Mouse (Mus musculus) hindbrain, embryonic 15.5 days (tissue): ENCODE data around the gene Ccnk. TPM values are rescaled to one million over a fixed set of nuclear protein-coding genes. Genes with fewer than 3 reads are reported as not detected.
A peak's percentile ranks its signal among the peaks of the same experiment; 100 is the strongest.

Experiments
- ATAC-seq: fragments of 200-750 bp; cut with Nextera tagmentation; 2 replicates; pipeline ENCODE4 v1.8.0; 2017; ENCODE audit warnings: low read depth, moderate number of reproducible peaks, moderate TSS enrichment; ENCODE audit not compliant: low FRiP score
- H3K27ac ChIP-seq: fragments of 300-500 bp; sonication (generic); replicated peaks from 2 replicates; pipeline ENCODE4 v1.5.1; 2015; ENCODE audit warnings: mild to moderate bottlenecking, inconsistent platforms
- H3K27me3 ChIP-seq: fragments of 300-500 bp; sonication (generic); 2 replicates; pipeline ENCODE4 v1.6.1; 2015; ENCODE audit warnings: control low read depth, inconsistent platforms
- H3K36me3 ChIP-seq: fragments of 300-500 bp; sonication (generic); 2 replicates; pipeline ENCODE4 v1.6.1; 2015; ENCODE audit warnings: control low read depth, inconsistent platforms
- H3K4me1 ChIP-seq: fragments of 300-500 bp; sonication (generic); replicated peaks from 2 replicates; pipeline ENCODE4 v1.6.1; 2015; ENCODE audit warnings: control low read depth, inconsistent platforms
- H3K4me2 ChIP-seq: fragments of 300-500 bp; sonication (generic); 2 replicates; pipeline ENCODE4 v1.6.1; 2015; ENCODE audit warnings: moderate library complexity, mild to moderate bottlenecking, inconsistent platforms
- H3K4me3 ChIP-seq: fragments of 300-500 bp; sonication (generic); 2 replicates; pipeline ENCODE4 v1.5.1; 2015; ENCODE audit warnings: mild to moderate bottlenecking, inconsistent platforms
- H3K9ac ChIP-seq: fragments of 300-500 bp; sonication (generic); 2 replicates; pipeline ENCODE4 v1.6.1; 2015; ENCODE audit warnings: inconsistent platforms
- H3K9me3 ChIP-seq: fragments of 300-500 bp; sonication (generic); 2 replicates; pipeline ENCODE4 v1.6.1; 2016; ENCODE audit warnings: control low read depth, inconsistent platforms
- WGBS: fragments of 180-500 bp; shearing (Covaris S2); methylation state at CpG from one replicate; pipeline ENCODE4 v1.1.7; 2015; 5-methylcytosine and 5-hydroxymethylcytosine counted together
- polyA plus RNA-seq: library from polyadenylated mRNA; unstranded; fragments of >200 nt; fragmentation: Nextera tagmentation; extraction: Ambion mirVana; gene quantifications from 2 replicates; pipeline ENCODE4 v1.2.1, GENCODE M21; 2015

The Ccnk gene
- polyA plus RNA-seq, 1 experiment from 2014 or later = 2.8 TPM

DNA sequence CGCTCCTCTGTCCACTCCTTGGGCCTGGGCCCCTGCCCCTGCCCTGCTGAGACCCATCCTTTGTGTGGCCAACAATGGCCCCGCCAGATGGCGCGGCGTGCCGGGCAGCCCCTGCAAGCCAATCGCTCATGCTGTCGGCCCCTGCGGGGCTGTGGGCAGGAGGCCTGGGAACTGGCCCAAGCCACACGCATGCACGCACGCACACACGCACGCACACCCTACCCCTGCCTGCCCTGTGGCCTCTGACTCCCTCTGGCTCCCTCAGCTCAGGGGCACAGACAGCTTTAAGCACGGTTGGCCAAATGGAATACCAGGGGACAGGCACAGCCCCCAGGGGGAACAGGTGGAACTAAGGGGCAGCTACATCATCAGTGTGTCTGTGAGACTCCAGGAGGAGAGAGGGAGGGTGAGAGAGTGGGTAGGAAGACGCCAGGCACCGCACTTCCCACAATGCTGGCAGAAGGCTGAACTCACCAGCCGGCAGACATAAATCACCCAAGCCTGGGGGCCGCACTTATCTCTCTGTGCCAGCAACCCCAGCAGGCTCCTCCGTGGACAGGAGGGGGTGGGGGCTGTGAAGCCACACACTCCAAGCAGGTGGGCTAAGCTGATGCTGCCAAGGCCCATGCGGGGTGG, 61.7 kb downstream of the Ccnk start:
- whole genome bisulfite sequencing = 13% methylated on average over 21 of the region's 21 CpGs
- H3K36me3 ChIP-seq = no peaks in the 10 kb centered on the region
- no peak overlapping the region for H3K9ac ChIP-seq
- H3K9me3 ChIP-seq = no peaks in the 10 kb centered on the region
- peak overlapping the region; percentile 13 for H3K4me2 ChIP-seq
- no peaks in the 10 kb centered on the region for H3K27me3 ChIP-seq
- H3K4me1 ChIP-seq = peaks cover 97% of the 10 kb centered on the region
- ATAC-seq = peak; percentile 61
- peak overlapping the region; percentile 72 for H3K27ac ChIP-seq
- H3K4me3 ChIP-seq = no peak overlapping the region

DNA sequence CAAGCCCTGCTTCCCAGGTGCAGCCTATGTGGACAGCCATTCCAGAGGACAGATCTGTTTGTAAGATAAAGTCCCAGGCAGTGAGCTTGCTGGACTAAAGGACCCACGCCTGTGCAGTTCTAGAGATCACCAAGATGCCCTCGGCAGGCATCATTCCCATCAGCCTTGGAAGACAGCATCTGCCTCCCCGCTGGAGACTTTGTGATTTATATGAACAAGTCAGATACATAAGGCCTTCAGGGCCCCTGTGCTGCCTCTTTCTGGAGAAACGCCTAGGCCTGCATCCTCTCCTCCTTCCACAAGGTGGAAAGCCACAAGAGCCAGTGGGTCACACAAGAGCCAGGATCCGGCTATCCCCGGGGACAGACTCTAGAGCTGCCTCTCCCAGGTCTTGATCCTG, 62.2 kb downstream of the Ccnk start:
- Histone ChIP-seq H3K27ac (peak overlapping the region; percentile 72), H3K9ac (no peak overlapping the region), H3K27me3 (no peaks in the 10 kb centered on the region), H3K9me3 (no peaks in the 10 kb centered on the region), H3K36me3 (no peaks in the 10 kb centered on the region), H3K4me2 (no peak overlapping the region), H3K4me3 (no peak overlapping the region), H3K4me1 (peaks cover 92% of the 10 kb centered on the region)
- peak; percentile 1; the same call in 1 of the 2 replicates for ATAC-seq
- WGBS = 27% methylated on average over 6 of the region's 6 CpGs

DNA sequence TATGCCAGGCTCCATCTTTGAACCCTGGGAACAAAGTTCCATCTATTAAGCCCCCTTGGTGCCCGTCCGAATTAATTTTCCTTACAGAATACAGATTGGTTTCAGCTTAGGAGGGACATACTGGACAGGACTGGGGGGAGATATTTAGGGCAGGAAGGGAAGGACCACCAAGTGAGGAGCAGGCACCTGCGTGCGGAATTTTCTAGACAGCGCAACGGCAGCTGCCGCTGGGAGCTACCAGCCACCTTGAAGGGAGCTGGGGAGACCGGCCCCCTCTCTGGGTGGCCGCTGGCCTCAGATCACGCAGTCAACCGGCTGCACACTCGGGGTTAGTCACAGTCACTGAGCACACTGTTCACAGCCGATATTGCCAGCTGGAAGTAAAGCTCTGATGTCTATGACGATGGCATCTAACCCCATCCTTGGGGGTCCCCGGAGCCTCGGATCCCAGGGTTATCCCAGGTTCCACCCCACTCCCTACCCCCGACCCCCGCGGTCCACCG, 62.9 kb downstream of the Ccnk start:
- Histone ChIP-seq H3K27ac (peak overlapping the region; percentile 72), H3K4me2 (no peak overlapping the region), H3K4me3 (no peak overlapping the region), H3K27me3 (no peaks in the 10 kb centered on the region), H3K36me3 (no peaks in the 10 kb centered on the region), H3K4me1 (peaks cover 89% of the 10 kb centered on the region), H3K9ac (no peak overlapping the region), H3K9me3 (no peaks in the 10 kb centered on the region)
- no peak for ATAC-seq
- WGBS = 28% methylated on average over 20 of the region's 20 CpGs

DNA sequence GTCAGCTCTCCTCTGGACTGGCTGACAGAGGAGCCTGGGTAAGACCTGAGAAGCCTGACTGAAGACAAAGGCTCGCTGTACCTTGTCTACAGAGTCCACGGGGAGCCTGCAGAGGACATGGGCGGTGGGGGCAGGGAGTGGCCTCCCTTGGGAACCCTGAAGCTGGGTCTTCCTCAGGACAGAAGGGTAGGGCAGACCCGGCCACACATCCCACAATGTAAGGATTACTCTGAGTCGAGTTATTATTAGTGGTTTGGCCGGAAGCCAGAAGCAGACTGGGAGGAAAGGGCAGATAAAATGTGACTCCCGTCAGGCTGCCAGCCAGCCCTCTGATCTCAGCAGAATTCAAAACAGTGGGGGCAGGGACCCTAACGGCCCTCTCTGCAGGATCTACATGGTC, 65.4 kb downstream of the Ccnk start:
- Histone ChIP-seq H3K27me3 (no peaks in the 10 kb centered on the region), H3K36me3 (no peaks in the 10 kb centered on the region), H3K4me2 (no peak overlapping the region), H3K9ac (no peak overlapping the region), H3K4me1 (peaks cover 79% of the 10 kb centered on the region), H3K4me3 (no peak overlapping the region), H3K27ac (peak overlapping the region; percentile 66), H3K9me3 (no peaks in the 10 kb centered on the region)
- 2% methylated on average over 8 of the region's 8 CpGs for WGBS
- ATAC-seq = no peak

DNA sequence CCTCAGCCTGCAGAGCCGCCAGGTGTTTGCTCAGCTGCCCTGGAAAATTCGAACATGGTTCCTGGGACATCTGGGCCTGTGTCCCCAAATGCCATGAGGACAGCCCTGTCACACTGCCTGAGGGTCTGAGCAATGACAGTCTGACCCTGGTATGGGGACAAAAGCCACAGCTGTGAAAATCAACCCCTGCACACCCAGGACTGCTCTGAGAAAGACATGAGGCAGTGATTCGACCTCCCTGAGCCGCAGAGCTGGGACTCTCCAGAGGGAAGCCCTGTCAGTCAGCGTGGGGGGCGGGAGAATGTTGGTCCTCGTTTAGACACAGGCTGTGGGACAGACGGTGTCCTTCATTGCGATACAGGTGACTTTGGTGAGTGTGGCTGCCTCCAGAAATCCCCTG, 66.2 kb downstream of the Ccnk start:
- Histone ChIP-seq H3K4me3 (no peak overlapping the region), H3K4me1 (peaks cover 78% of the 10 kb centered on the region), H3K36me3 (no peaks in the 10 kb centered on the region), H3K9ac (no peak overlapping the region; the same call in 1 of the 2 replicates), H3K27ac (no peak overlapping the region), H3K4me2 (no peak overlapping the region), H3K27me3 (no peaks in the 10 kb centered on the region), H3K9me3 (no peaks in the 10 kb centered on the region)
- WGBS = 35% methylated on average over 9 of the region's 9 CpGs
- no peak for ATAC-seq

DNA sequence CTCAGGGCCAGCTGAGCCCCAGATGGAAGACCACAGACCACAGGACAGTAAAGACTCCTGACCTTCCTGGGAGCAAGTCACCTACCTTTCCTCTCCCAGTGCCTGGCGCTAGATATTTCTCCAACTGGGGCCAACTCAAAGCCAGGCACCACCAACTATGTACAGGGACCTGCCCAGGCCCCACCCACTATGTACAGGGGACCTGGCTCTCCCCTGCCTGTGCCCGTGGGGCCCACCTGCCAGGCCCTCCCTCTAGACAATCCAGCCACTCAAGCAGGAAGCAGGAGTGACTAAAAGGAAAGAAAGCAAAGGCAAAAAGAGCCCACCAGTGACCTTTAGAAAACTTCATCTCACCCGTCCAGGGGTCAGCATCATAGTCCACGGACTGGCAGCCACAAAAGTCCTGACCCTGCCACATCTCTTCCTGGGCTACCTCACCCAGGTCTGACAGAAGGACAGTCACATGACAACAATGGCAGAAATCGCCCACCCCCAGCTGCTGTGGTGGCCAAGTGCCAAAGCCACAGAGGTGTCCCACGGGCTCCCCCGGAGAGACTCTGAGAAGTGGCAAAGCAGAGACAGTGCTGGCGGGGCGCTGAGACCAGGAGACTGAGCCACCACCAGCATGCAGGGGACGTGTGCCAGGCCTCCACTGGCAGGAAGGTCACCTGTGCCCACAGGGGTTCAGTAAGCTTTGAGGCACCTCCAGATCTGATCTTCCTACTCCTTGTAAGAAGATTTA, 67.6 kb downstream of the Ccnk start:
- ATAC-seq = no peak
- Histone ChIP-seq H3K27me3 (no peaks in the 10 kb centered on the region), H3K36me3 (no peaks in the 10 kb centered on the region), H3K4me2 (no peak overlapping the region), H3K27ac (no peak overlapping the region), H3K4me3 (no peak overlapping the region), H3K4me1 (peaks cover 70% of the 10 kb centered on the region), H3K9me3 (no peaks in the 10 kb centered on the region), H3K9ac (no peak overlapping the region)
- 63% methylated on average over 10 of the region's 10 CpGs for WGBS

DNA sequence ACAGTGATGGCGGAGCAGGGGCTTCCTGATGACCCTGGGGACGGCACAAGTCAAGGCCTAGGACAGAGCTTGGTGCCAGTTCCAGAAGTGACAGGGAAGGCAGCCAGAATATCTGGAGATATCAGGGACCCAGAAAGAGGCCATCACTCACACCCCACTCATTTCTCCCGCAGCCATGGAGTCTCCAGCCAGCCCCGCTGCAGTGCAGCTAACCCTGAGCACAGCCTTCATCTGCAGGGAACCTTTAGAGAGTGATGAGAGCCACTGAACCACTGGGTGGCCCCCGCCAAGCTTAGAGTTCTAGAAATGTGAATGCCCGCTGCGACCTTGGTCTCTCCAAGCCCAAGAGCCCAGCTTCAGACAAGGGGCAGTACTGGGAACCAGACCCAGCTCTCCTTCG, 69.6 kb downstream of the Ccnk start:
- 94% methylated on average over 8 of the region's 8 CpGs for WGBS
- no peak overlapping the region for H3K4me2 ChIP-seq
- H3K9me3 ChIP-seq = no peaks in the 10 kb centered on the region
- H3K4me1 ChIP-seq = peaks cover 71% of the 10 kb centered on the region
- H3K27me3 ChIP-seq = no peaks in the 10 kb centered on the region
- no peak for ATAC-seq
- H3K4me3 ChIP-seq = no peak overlapping the region
- H3K9ac ChIP-seq = no peak overlapping the region
- H3K36me3 ChIP-seq = no peaks in the 10 kb centered on the region
- H3K27ac ChIP-seq = no peak overlapping the region

DNA sequence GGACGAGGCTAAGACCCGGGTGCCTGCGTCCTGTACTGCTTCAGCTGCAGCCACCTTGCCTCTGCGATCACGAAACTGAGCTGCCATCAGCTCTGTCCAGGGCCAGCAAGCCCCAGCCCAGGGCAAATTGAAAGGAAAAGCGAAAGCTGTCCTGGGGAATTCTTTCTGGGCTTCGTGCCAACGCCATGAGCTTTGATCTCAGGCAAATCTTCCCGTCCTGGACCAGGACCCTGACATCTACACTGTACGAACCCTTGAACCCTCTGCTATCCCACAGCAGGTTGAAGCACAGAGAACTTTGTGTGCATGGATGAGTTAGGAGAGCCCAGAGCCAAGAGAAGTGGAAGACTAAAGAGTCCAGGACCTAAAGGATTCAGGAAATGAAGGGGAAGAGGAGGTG, 70.1 kb downstream of the Ccnk start:
- ATAC-seq = no peak

DNA sequence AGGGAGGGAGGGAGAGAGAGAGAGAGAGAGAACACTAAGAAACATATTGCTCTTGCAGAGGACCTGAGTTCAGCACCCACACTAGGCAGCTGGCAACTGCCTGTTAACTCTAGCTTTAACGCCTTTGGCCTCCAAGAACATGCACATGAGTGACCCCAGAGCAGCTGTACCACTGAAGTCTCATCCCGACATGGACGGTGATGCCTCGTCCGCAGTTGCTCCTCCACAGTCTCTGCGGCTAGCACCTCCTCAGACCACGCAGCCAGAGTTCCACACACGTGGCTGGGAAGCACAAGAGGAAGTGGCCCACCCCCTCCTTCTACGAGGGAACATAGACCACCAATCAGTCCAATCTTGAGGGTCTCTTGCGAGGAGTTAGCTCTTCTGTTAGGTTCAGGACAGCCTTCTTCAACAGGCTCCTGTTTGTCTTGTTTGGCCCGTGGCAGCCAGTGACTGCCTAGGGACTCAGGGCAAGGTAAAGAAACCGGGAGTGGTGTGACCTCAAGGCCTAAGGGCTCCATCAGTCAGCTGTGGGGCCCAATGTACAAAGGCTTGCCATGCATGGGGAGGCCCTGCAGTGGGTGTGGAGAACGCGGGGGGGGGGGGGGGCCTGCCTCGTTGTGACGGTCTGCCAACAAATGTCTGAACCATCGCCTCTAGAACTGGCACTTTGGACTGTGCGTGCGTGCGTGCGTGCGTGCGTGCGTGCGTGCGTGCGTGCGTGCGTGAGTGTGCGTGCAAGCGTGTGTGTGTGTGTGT, 71.8 kb downstream of the Ccnk start:
- Histone ChIP-seq H3K9ac (no peak overlapping the region), H3K4me2 (no peak overlapping the region), H3K27me3 (no peaks in the 10 kb centered on the region), H3K4me3 (no peak overlapping the region), H3K9me3 (no peaks in the 10 kb centered on the region), H3K27ac (no peak overlapping the region), H3K4me1 (peaks cover 66% of the 10 kb centered on the region), H3K36me3 (no peaks in the 10 kb centered on the region)
- 82% methylated on average over 31 of the region's 31 CpGs for WGBS
- ATAC-seq = no peak

More for the DNA sequence above, 70.1 kb downstream of the Ccnk start:
- Histone ChIP-seq H3K4me3 (no peak overlapping the region), H3K4me1 (peaks cover 67% of the 10 kb centered on the region), H3K4me2 (no peak overlapping the region), H3K9me3 (no peaks in the 10 kb centered on the region), H3K27me3 (no peaks in the 10 kb centered on the region), H3K27ac (no peak overlapping the region), H3K9ac (no peak overlapping the region), H3K36me3 (no peaks in the 10 kb centered on the region)
- 52% methylated on average over 10 of the region's 10 CpGs for WGBS

DNA sequence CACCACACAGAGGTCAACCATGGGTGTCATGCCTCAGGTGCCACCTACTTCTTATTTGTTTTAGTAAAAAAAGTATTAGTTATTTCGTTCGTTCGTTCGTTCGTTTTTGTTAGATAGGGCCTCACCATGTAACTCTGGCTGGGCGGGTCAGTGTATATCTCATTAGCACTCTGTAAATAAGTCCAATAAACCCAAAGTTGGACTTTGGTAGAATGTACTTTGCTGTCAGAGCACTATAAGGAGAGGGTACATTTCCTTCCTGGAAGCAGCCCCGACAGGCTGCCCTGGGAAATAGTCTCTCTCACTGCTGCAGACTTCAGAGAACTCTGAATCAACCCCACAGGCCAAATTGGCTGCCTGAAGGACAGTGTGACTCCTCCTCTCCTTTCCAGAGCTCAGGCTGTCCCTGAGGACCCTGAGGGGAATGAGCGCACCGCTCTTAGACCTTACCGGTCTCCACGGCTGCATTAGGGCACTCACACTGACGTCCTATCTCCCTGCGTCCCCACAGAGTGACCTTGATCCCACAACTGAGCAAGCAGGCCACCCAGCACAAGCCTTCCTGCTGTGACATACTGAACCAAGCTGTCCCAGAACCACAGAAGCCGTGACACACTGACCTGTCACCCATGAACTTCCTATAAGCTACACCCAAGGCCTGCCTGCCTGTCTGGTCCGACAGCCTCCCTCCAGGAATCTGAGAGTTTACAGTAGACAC, 72.6 kb downstream of the Ccnk start:
- Histone ChIP-seq H3K4me3 (no peak overlapping the region), H3K36me3 (no peaks in the 10 kb centered on the region), H3K9me3 (no peaks in the 10 kb centered on the region), H3K4me2 (no peak overlapping the region), H3K27ac (no peak overlapping the region), H3K27me3 (no peaks in the 10 kb centered on the region), H3K4me1 (peaks cover 70% of the 10 kb centered on the region), H3K9ac (no peak overlapping the region)
- WGBS = 72% methylated on average over 15 of the region's 15 CpGs
- ATAC-seq = no peak
